Mouse (Mus musculus): ENCODE results near the gene Cgrrf1. TPM values are rescaled to one million over a fixed set of nuclear protein-coding genes. Genes with fewer than 3 reads are reported as not detected.
A peak's percentile ranks its signal among the peaks of the same experiment; 100 is the strongest.

Cgrrf1 gene
- total RNA-seq, 1 experiment from 2014 or later = 44.9 TPM

DNA sequence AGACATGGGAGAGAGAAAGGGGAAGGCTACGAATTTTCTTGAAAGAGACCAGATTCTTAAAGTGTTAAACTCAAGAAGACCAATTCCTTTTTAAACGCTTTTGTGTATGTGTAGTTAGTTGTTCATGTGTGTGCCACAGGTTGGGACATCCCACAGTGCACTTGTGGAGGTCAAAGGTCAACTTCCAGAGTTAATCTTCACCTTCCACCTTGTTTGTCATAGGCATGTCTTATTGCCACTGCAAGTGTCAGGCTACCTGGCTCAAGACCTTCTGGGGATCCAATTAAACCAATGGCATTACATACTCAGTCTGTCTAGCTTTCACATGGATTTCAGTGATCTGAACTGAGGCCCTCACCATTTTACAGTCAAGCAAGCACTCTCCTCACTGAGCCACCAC is 7.9 kb upstream of the Cgrrf1 start:
- no peak for DNase-seq

DNA sequence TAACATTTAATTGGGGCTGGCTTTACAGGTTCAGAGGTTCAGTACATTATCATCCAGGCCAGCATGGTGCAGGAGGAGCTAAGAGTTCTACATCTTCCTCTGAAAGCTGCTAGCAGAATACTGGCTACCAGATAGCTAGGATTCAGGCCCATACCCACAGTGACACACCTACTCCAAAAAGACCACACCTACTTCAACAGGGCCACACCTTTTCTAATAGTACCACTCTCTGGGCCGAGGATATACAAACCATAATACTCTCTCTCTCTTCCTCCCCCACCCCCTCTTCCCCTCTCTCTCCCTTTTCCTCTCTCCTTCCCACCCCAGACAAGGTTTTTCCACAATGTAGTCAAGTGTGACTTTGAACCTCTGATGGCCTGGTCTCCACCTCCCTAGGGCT is 4.5 kb upstream of the Cgrrf1 start:
- no peak for DNase-seq

DNA sequence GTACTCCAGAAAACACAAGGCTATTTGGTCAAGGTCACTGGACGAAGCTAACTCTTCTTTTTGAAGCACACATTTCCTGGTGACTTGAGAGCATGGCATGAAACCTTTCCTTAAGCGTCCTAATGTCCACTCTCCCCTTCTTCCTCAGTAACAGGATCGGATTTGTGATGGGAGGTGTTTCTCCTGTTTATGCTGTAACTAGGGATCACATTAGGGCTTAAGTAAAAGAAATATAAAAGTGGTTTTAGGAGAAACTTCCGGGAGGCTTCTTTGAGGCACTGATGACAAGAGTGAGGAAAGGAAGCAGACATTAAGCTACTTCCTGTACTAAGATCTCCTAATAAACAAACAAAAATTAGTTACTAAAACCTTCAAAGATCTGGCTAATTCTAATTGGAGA is 630 bp upstream of the Cgrrf1 start:
- DNase-seq = no peak

DNA sequence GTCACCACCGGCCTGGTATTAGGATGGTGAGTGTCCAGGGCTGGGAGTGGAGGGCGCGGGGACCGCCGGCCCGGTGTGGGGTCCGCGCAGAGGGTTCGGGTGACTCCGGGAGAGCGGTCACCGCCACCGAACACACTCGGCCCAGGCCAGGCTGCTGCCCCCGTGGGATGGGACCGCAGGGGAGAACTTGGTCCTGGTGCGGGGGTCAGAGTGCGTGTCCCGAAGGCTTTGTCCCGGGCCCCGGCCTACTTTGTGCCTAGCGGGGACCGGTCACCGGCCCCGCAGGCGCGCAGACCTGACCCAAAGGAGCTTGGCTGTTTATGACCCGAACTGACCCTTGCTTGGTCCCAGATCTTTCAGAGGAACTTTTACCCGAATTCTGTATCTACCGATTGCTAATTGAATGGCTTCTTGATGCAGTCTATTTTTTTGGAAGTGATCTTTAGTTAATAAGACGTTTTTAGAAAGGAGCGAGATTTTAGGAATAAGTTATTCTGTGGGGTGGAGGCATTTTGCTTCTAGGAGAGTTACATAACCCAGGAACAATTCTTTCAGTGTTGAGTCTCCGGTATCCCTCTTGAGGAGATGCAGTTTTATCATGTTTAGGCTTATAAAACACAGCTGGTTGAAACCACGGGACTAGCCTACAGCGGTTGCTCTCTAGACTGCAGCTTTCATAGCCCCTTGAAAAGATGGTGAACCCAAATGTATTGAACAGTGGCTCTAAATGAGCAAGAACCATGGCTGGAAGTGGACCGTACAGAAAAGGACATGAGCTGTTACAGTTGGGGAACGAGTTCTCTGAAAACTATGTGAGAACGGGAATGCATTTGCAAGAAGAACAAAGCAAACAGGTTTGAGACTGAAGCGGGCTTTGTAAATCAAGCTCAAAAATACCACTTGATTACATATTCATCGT is 688 bp downstream of the Cgrrf1 start:
- DNase-seq = peak; percentile 43

DNA sequence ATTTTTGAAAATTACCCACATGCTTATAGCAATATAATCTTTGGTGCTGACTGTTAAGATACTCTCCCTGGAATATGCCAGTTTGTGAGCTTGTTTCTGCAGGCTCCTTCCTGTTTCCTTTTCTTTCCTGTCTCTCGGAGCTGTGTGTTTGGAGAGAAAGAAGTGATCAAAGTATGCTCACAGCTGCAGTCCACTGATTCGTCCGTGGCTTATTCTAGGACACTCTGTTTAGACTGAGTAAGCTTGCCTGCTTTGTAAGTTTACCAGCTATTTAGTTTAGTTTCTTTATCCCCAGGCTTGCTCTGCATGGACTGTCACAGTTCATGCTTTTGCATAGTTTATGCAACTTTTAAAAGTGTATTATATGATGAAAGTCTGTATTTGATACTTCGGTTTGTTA is 7.4 kb downstream of the Cgrrf1 start:
- DNase-seq = no peak

DNA sequence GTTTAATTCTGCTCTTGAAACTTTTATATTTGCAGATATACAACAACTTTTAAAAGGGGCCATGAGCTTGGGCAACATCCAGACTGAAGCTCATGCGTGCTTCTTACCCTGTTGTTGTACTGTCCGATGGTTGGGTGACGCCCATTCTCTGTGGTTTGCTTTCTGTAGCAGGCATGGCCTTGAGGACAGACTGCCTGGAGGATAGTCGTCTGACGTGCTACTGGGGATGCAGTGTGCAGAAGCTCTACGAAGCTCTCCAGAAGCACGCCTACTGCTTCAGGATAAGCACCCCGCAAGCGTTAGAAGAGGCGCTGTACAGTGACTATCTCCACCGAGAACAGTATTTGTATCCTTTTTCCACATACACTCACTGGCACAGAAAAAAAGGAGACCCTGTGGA is 13.8 kb downstream of the Cgrrf1 start:
- no peak for DNase-seq

DNA sequence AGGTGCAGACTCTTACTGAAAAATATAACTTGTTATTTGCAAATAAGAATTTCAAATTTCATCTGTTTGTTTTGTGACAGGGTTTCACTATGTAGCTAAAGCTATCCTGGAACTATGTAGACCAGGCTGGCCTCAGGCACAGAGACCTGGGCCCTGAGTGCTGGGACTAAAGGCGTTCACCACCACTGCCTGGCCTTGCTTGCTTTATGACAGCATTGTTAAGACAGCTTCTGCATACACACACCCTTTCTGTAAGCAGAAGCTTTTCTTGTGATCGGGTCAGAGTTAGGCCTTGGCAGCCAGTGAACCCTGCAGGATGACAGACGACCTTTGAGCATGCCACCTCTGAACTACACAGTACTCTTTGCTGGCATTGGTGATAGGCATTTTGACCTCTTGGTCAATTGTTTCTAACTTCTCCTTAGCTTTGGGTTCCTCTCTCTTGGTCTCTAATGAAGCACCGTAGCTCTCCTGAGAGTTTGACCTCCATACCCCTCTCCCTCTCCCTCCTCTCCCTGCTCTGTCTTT is 16.2 kb downstream of the Cgrrf1 start:
- no peak for DNase-seq

DNA sequence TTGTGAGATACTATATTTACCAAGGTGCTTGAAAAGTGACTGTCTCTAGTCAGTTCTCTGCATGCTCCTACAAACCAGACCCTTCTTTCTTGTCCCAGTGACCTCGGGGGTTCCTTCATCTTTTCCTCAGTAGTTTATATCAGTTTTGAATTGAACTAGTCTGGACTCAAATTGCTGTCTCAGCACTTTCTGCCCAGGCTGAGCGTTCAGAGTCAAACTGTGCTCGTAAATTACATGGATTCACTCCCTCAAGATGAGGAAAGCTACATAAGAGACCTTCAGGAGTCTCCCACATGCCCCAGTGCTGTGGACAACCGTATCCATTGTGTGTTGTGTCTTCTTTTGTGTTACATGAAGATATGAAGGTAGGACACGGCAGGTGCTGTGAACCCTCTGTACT is 16.8 kb downstream of the Cgrrf1 start:
- no peak for DNase-seq

DNA sequence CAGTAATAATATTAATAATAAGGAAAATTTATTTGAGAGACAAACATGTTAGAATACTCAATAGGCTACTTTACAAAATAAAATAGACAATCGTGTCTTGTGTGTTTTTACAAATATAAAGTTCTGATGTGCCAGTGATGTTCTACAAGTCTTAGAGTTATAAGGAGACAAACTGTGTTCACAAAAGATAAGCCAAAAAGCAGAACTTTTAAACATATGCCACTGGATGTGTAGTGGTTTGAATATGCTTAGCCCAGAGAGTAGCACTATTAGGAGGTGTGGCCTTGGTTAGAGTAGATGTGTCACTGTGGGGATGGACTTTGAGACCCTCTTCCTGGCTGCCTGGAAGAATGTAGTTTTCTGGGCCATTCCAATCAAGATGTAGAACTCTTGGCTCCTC is 17.8 kb downstream of the Cgrrf1 start:
- DNase-seq = no peak

DNA sequence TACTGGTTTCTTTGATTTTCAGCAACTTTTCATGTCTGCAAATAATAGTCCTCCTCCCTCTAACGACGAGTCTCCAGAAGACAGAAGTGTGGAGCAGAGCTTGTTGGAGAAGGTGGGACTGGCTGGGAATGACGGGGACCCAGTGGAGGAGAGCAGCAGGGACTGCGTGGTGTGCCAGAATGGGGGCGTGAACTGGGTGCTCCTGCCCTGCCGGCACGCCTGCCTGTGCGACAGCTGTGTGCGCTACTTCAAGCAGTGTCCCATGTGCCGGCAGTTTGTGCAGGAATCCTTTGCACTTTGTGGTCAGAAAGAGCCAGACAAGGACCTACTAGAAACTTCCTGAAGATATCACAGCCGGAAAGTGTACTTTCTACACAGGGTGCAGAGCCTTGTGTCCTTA is 21.8 kb downstream of the Cgrrf1 start:
- no peak for DNase-seq

DNA sequence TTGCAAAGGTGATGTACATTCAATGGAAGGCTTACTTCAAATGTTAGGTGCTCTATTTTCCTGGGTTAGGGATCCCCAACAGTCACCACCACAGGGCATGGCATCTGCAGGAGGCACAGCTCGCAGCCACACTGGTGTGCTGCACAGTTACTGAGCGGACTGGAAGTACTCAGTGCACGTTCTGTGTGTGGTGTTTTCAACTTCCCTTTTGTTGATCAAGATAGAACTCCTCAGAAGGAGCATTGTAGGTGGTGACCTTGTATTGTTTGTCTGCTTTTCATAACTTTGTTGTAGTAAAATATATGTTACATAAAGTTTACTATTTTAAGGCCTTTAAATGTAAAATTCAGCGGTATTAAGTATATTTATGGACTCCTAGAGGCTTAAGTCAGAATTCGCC is 31.0 kb downstream of the Cgrrf1 start:
- DNase-seq = no peak

DNA sequence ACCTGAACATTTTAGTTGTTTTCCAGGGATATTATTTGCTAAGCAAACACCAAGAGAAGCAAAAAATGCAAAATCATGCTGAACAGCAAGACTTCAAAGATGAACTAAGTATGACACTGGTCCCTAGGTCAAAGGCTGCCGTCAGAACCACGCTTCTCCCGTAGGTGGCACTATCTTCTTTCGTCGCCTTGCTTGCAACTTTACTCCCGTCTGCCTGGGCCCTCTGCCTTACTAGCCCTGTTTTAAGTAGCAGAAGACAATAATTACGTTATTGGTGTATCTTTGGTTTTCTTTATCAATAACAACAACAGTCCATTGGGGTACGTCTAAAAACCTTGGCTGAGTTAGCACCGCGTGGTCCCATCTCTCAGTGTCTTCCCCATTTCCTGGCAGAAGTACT is 49.0 kb downstream of the Cgrrf1 start:
- peak; percentile 66 for DNase-seq

DNA sequence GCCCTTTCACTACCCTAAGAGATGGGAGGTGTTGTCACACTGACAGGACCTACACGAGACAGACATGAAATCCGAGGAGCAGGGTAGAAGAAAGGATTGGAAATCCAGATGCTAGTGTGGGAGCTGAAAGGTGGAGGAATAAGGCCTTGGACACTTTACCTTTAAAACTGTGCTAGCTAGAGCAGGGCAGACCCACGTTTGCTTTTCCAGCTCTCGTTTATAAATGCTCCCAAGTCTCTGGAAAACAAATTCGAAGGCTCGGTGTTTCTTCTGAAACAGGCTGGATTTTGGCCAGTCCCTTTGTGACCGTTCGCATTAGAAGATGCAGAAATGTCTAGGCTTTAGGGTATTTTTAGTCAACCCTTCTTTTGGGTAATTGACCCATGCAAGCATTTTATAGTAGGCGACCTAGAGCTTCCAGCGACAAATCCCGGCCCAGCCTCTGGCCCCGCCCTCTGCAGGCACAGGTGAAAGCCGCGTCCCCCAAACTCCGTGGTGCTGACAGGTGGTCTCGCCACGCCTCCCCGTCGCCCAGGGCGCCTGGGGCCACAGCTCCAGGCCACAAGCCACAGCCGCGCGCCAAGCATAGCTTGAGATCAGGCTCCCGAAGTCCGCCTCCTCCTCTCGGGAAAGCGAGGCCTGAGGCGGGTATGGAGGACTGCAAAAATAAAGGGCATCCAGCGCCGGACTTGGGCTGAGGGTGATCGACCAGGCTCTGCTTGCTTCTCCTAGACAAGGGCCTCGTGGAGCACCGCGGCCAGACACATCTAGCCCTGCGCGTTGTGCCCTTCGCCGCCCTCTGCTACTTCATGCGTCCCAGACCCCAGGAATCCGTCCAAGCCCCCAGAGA is 49.9 kb downstream of the Cgrrf1 start:
- DNase-seq = no peak

DNA sequence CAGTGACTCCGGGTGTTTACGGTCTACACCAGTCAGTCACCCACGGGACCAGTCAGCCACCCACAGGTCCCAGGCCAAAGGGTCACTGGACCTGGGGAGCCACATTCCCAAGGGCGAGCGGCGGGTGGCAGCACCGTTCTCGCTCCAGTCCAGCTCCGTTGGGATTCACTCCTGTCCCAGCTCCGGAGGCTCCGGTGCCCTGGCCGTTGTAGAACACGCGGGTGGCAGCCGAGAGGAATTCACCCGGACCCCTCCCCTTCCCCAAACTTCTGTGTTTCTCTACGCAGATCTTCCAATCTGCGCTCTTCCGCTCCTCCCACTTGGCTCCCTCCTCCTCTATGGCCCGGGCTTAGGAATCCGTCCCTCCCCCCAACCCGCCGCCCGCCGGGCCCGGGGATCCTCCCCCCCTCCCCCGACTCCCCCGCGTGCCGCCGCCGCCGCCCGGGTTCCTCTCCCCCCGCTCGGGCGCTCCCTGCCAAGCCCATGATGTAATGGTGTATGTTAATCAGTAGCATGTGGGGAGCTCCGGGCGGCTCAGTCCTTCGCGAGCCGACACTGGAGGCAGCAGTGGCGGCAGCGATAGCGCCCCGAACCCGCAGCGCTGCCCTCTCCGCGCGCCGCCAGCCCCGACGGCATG is 50.6 kb downstream of the Cgrrf1 start, which contains the start of gene Samd4:
Gene Samd4, plus strand, starts transcription at position 424 of the 637 bp plus-strand sequence.
- DNase-seq = peak; percentile 88

DNA sequence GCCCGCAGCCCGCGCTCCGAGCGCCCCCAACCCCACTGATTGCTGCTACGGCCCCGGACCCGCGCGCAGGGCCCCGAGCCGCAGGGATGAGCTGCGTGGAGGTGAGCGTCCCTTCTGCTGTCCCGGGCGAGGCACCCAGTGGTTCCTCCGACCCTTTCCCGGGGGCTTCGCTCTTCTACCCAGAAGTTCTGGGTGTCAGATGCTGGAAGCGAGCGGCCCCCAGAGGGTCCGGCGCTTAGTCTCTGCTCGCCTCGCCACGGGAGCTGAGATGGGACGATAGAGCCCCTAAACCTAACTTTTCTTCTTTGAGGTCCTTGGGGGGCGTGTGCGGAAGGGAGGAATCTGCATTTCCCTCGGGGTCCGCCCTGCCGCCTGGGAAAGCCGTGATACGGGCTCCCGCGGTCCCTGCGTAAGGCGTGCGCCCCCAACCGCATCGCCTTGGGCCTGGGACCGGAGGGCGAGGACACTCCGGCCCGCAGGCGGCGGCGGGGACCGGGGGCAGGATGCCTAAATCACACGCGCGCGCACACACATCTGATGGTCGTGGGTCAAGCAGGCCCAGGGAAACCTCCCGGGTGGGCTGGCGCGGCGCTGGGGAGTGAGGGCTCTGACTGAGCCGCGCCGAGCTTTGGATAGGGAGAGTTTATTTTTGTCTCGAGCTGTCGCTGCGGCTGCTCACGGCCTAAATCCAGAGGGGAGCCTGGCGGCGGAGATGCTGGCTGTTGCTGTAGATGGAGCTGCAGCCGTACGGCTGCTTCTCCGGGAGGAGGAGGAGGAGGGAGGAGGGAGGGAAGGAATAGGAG is 51.3 kb downstream of the Cgrrf1 start:
- peak; percentile 57 for DNase-seq

DNA sequence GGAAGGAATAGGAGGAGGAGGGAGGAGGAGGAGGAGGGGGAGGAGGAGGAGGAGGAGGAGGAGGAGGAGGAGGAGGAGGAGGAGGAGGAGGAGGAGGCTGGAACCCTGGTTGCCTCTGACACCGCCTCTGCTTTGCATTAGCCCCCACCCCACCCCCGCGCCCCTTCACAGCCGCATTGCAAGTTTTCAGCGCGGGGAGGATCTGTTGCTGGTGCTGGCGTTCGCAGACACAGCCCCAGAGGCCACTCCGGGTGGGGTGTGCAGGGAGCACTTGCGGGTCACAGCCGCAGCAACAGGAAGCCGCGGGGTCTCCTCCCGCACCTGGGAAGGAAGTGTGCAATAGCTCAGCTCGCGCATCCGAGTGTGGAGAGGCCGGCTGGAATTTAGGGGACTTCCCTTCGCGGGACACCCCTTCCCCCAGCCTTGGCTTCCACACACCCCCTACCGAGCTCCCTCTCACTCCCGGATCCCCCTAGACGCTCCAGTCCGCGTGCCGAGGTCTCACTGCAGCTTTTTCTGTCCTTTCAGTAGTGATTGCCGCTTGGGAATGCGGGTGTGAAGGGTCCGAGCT is 52.0 kb downstream of the Cgrrf1 start:
- DNase-seq = peak; percentile 43

DNA sequence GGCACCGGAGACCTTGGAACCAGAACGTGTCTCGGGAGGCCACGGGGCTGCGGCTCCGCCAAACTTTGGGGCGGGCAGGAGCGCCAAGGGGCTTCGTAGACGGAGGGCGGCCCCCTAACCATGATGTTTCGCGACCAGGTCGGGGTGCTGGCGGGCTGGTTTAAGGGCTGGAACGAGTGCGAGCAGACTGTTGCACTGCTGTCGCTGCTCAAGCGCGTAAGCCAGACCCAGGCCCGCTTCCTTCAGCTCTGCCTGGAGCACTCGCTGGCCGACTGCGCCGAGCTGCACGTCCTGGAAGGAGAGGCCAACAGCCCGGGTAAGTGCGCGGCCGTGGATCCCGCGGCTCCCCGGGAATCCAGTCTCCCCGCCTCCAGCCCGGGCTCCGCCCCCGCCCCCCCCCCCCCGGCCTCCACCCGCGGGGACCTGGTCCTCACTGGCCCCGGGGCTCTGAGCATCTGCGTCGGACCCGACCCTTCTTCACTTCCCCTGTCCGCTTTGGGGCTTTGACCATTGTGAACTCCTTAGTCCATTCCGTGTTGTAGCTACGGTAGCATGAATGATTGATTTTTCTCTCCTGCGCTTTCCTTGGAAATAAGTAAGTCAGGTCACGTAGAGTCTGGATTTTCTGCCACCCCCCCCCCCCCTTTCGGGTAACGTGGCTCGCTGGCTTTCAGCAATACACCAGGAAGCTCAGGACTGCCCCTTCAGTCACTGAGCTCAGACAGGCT is 52.9 kb downstream of the Cgrrf1 start:
- DNase-seq = peak; percentile 68

DNA sequence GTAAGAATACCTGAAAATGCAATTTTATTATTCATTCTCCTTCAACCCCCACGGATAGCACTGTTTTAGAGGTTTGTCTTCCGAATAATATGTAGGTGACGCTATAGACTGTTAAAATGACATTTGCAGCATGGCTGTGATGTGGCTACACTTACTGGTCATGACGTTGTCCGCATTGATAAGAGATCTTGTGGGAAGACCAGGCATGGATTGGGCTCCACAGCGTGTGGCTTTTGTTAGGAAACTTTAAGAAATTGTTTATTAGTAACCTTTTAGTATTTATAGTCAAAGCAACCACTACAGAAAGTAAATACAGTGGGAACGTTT is 53.5 kb downstream of the Cgrrf1 start:
- no peak for DNase-seq

DNA sequence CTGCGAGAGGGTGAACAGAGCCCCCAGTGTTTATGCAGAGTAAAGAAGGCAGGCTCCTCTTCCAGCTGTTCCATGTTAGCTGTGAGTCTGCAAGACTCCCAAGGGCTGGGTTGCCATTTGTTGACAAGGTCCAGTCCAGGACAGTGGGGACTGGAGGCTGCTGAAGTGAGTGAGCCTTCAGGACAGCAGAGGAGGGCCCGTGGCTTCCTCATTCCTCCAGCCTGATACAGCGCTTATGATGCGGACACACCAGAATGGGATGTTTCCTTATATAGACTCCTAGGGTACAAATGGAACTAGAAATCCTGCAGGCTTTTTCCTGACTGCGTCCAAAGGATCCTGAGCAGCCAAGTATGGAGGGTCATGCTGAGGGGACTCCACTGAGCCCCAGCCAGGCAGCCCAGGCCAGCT is 54.0 kb downstream of the Cgrrf1 start:
- peak; percentile 13 for DNase-seq

DNA sequence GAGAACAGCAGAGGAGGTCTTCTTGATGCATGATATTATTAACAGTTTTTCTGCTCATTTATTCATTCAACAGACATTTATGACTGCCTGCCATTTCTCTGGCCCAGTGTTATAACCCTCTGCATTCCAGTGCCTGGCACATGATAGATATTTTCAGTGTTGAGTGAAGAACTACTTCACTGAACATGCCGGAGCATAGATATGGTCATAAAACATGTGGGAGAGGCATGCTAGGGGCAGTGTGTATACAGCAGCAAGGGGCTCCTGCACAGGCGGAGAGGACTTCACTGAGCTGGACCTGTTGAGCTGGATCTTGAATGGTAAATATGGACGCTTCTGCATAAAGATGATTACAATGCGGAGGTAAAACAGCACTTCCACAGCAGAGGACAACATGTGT is 57.2 kb downstream of the Cgrrf1 start:
- DNase-seq = no peak

DNA sequence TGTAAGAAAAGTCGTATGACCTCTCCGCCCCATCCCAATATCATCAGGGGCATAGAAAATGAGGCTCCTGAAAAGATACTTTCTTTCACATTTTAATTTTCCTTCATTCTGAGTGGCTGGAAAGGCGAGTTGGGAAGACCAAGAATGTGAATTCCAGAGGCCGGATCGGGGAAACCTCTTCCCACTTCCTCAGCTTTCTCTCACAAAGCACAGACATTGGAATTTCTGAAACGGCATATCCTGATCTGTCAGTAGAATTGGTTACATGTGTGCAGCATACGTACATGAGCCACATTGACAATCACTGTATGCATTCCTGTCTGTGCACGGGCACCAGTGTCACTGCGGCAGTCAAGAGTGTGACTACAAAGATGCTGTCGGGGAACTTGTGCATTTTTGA is 62.0 kb downstream of the Cgrrf1 start:
- no peak for DNase-seq
